Mouse (Mus musculus) liver, embryonic 15.5 days (tissue): ENCODE measurements around the gene 1190002N15Rik. TPM values are rescaled to one million over a fixed set of nuclear protein-coding genes. Genes with fewer than 3 reads are reported as not detected.

Source experiments
- ATAC-seq: fragments of 200-750 bp; cut with Nextera tagmentation; 2 replicates; pipeline ENCODE4 v1.8.0; 2017; ENCODE audit warnings: moderate number of reproducible peaks, mild to moderate bottlenecking, moderate library complexity; ENCODE audit not compliant: insufficient read depth
- H3K27ac ChIP-seq: fragments of 300-500 bp; sonication (generic); replicated peaks from 2 replicates; pipeline ENCODE4 v1.5.1; 2015; ENCODE audit warnings: mild to moderate bottlenecking, inconsistent platforms
- H3K27me3 ChIP-seq: fragments of 300-500 bp; sonication (generic); 2 replicates; pipeline ENCODE4 v1.6.1; 2015; ENCODE audit warnings: mild to moderate bottlenecking, inconsistent platforms
- H3K36me3 ChIP-seq: fragments of 300-500 bp; sonication (generic); replicated peaks from 2 replicates; pipeline ENCODE4 v1.6.1; 2015; ENCODE audit warnings: moderate library complexity, mild to moderate bottlenecking, inconsistent platforms
- H3K4me1 ChIP-seq: fragments of 300-500 bp; sonication (generic); replicated peaks from 2 replicates; pipeline ENCODE4 v1.6.1; 2015; ENCODE audit warnings: inconsistent platforms
- H3K4me2 ChIP-seq: fragments of 300-500 bp; sonication (generic); 2 replicates; pipeline ENCODE4 v1.6.1; 2015; ENCODE audit warnings: moderate library complexity, mild to moderate bottlenecking, inconsistent platforms
- H3K4me3 ChIP-seq: fragments of 300-500 bp; sonication (generic); replicated peaks from 2 replicates; pipeline ENCODE4 v1.5.1; 2015; ENCODE audit warnings: mild to moderate bottlenecking, inconsistent platforms
- H3K9ac ChIP-seq: fragments of 300-500 bp; sonication (generic); 2 replicates; pipeline ENCODE4 v1.6.1; 2015; ENCODE audit warnings: moderate library complexity, mild to moderate bottlenecking, inconsistent platforms
- H3K9me3 ChIP-seq: fragments of 300-500 bp; sonication (generic); replicated peaks from 2 replicates; pipeline ENCODE4 v1.6.1; 2016; ENCODE audit warnings: inconsistent platforms
- WGBS: fragments of 180-500 bp; shearing (Covaris S2); methylation state at CpG from one replicate; pipeline ENCODE4 v1.1.7; 2015; ENCODE audit warnings: mixed read lengths; ENCODE audit not compliant: insufficient replicate concordance; 5-methylcytosine and 5-hydroxymethylcytosine counted together
- polyA plus RNA-seq: library from polyadenylated mRNA; unstranded; fragments of >200 nt; fragmentation: Nextera tagmentation; extraction: Ambion mirVana; gene quantifications from 2 replicates; pipeline ENCODE4 v1.2.1, GENCODE M21; 2015

The 1190002N15Rik gene
- polyA plus RNA-seq, 1 experiment from 2014 or later: 8.5 TPM

DNA sequence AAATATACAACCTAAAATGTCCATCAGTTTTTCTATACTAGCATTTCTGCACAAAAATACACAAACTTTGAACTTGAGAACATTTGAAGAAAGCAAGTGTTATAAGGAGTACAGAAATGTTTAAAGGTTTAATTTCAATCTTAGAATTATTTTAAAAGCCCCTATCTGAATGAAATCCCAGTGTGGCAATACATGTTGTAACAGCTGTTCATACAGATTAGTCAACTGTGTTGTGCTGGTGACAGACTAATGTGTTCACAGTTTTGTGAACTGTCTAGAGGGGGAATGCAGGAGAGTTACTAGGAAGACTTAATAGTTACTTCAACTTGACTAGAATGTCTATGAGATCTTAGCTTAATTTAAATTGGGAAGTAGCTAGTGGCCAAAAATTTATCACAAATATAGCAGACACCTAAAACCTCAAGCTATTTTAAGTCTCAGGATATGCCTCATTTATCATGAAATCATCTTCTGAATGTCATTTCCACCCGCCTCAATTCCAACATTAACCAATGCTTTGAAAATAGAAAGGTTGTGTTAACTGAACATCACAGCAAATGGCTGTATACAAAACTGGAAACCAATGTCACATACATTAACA is 8.6 kb downstream of the 1190002N15Rik start:
- Histone ChIP-seq H3K4me3 (no peak overlapping the region), H3K36me3 (no peaks in the 10 kb centered on the region), H3K27ac (no peak overlapping the region), H3K4me2 (no peak overlapping the region), H3K27me3 (no peaks in the 10 kb centered on the region), H3K4me1 (peaks cover 15% of the 10 kb centered on the region), H3K9me3 (no peaks in the 10 kb centered on the region), H3K9ac (no peak overlapping the region)
- 30% methylated on average over 1 of the region's 1 CpGs for WGBS
- ATAC-seq: no peak

DNA sequence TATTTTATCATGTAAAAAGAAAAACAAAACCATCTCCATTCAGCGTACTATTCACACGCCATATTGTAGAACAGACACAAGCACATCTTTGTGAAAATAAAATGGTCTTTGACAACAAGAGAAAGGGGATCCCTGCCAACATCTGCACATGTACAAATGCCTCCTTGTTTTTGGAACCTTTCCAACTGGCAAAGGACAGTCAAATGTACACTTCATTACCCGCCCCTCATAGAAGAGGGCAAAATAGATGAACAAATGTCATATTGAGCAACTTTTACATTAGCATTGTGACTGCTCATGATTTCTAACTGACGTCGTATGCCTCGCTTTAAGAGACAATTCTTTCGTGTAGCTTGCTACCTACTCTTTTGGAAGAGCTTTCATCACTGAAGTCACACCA is 11.4 kb downstream of the 1190002N15Rik start:
- no peak overlapping the region for H3K4me3 ChIP-seq
- peaks cover 2% of the 10 kb centered on the region; the same call in 1 of the 2 replicates for H3K4me1 ChIP-seq
- no peak overlapping the region for H3K9ac ChIP-seq
- H3K27me3 ChIP-seq: no peaks in the 10 kb centered on the region
- no peak overlapping the region for H3K4me2 ChIP-seq
- no peak overlapping the region for H3K27ac ChIP-seq
- H3K9me3 ChIP-seq: no peaks in the 10 kb centered on the region
- 76% methylated on average over 7 of the region's 7 CpGs for WGBS
- no peaks in the 10 kb centered on the region for H3K36me3 ChIP-seq
- ATAC-seq: no peak

DNA sequence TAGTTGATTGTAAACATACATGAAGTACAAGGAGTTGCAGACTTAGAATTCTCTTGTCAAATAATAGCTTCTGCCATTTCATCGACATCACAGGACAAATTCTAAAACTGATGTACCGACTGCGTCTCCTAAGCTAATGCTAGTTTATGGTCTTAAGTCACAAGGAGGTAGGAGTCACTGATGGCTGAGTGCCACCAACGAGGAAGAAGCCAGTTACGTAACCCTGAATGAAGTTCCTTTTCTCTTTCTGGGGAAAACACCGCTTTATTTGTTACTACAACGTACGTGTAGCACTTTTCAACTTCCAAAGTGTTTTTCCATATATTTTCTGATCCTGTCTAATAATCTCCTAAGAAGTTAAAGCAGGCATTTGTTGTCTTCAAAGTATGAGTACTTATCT is 25.6 kb downstream of the 1190002N15Rik start:
- no peaks in the 10 kb centered on the region for H3K4me1 ChIP-seq
- H3K9me3 ChIP-seq: no peaks in the 10 kb centered on the region
- 55% methylated on average over 8 of the region's 8 CpGs for WGBS
- no peak overlapping the region for H3K4me3 ChIP-seq
- H3K4me2 ChIP-seq: no peak overlapping the region
- H3K27me3 ChIP-seq: no peaks in the 10 kb centered on the region
- H3K36me3 ChIP-seq: 0 out of 2 replicates have a peak, but pooled peaks cover 2% of the 10 kb centered on the region
- no peak overlapping the region for H3K27ac ChIP-seq
- no peak for ATAC-seq
- no peak overlapping the region for H3K9ac ChIP-seq

DNA sequence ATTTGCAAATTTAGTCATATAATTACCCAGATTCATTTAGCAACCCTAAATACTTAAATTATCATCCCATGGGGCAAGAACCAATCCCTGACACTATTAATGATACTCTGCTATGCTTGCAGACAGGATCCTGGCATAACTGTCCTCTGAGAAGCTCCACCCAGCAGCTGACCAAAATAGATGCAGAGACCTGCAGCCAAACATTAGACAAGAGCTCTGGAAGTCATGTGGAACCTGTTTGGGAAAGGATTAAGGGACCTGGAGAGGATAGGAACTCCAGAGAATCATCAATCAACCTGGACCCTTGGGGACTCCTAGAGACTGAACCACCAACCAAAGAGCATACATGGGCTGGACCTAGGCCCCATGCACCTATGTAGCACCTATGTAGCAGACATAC is 26.7 kb downstream of the 1190002N15Rik start:
- Histone ChIP-seq H3K9ac (no peak overlapping the region), H3K27me3 (no peaks in the 10 kb centered on the region), H3K9me3 (no peaks in the 10 kb centered on the region), H3K4me1 (no peaks in the 10 kb centered on the region), H3K4me2 (no peak overlapping the region), H3K4me3 (no peak overlapping the region), H3K27ac (no peak overlapping the region), H3K36me3 (no peaks in the 10 kb centered on the region)
- no peak for ATAC-seq

DNA sequence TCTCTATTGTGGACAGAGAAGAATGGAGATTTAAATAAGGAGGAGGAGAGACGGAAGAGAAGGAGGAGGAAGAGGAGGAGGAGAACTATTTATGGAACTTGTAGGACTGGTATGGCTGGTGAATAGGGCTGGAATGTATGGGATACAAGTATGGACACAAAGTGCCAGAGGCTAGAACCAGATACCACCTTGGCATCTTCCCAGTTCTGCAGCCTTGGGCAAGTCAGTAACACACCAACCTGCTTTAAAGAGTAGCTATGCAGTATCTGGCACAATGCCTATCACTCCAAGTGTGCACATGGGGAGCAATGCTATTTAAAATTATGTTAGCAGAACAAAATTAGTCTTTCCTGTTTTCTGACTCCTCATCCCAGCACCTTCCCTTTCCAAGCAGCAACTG is 30.9 kb downstream of the 1190002N15Rik start:
- ATAC-seq: no peak
- 79% methylated on average over 1 of the region's 1 CpGs for WGBS
- H3K4me1 ChIP-seq: no peaks in the 10 kb centered on the region
- H3K9me3 ChIP-seq: no peaks in the 10 kb centered on the region
- no peaks in the 10 kb centered on the region for H3K36me3 ChIP-seq
- H3K9ac ChIP-seq: no peak overlapping the region
- H3K27ac ChIP-seq: no peak overlapping the region
- no peaks in the 10 kb centered on the region for H3K27me3 ChIP-seq
- H3K4me3 ChIP-seq: no peak overlapping the region
- no peak overlapping the region for H3K4me2 ChIP-seq

DNA sequence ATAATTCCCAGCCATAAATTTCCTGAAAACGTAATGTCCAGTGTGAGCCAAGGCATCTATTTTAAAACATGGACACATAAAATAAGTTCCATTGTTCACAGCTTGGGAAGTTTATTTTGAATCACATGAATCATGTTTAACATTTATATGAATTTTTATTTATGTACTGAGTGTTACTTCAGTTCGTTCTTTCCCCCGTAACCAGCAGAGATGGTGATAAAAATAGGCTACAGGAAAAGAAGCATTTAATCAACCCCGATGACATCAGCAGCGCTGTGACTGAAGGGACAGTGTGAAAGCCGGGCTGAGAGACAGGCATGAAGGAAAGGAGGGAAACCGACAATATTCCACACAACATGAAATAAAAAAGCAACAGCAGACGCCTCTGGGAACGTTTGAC is 46.4 kb downstream of the 1190002N15Rik start:
- no peak for ATAC-seq
- Histone ChIP-seq H3K4me2 (no peak overlapping the region), H3K36me3 (no peaks in the 10 kb centered on the region), H3K27me3 (no peaks in the 10 kb centered on the region), H3K4me3 (no peak overlapping the region), H3K9me3 (no peaks in the 10 kb centered on the region), H3K9ac (no peak overlapping the region), H3K27ac (no peak overlapping the region), H3K4me1 (no peaks in the 10 kb centered on the region)
- WGBS: 32% methylated on average over 9 of the region's 9 CpGs

DNA sequence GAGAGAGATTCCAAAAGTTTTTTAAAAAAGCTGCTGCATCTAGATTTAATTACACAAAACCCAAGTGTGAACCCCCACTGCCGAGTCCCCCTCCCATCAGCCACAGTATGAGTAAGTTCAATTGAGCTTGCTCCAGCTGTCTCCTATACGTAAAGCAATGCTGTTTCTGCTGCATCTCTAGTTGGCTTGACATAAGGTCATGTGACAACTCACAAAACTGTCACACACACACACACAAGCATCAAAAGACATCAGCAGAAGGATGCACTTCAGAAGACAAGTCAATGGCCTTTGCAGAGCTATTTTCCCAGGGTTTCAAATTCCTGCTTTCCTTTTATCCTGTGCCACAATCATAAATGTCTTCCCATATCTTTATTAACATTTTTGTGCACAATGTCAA is 49.9 kb downstream of the 1190002N15Rik start:
- no peak for ATAC-seq
- 59% methylated on average over 2 of the region's 2 CpGs for WGBS
- no peaks in the 10 kb centered on the region for H3K36me3 ChIP-seq
- H3K27me3 ChIP-seq: no peaks in the 10 kb centered on the region
- H3K9ac ChIP-seq: no peak overlapping the region
- no peak overlapping the region for H3K4me2 ChIP-seq
- H3K4me1 ChIP-seq: no peaks in the 10 kb centered on the region
- H3K27ac ChIP-seq: no peak overlapping the region
- H3K9me3 ChIP-seq: no peaks in the 10 kb centered on the region
- no peak overlapping the region for H3K4me3 ChIP-seq

DNA sequence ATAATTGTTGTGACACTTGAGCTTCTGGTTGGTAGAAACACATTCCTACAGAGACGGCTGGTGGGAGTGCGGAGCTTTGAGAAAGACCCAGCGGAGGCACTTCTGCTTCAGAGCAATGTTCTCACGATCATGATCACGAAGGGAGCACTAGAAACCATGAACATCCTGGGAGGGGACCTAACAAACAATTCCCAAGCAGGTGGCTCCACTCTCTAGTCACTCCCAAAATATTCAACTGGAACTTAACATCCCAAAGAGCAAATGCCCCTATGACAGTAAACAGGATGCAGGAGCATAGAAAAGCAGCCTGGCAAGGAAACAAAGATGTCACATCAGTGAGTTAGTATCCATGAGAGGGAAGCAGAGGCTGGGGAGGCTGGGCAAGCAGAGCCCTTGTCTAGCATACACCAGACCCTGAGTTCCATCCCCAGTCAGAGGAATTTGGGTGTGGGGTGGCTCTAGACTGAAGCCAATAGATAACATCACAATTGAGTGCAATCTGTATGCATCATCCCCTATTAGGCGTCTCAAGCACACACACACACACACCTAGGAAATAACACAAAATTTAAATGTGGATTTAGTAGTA is 54.5 kb downstream of the 1190002N15Rik start:
- Histone ChIP-seq H3K4me3 (no peak overlapping the region), H3K27ac (no peak overlapping the region), H3K9ac (no peak overlapping the region), H3K27me3 (no peaks in the 10 kb centered on the region), H3K4me1 (no peaks in the 10 kb centered on the region), H3K4me2 (no peak overlapping the region), H3K36me3 (no peaks in the 10 kb centered on the region), H3K9me3 (no peaks in the 10 kb centered on the region)
- ATAC-seq: no peak
- WGBS: 59% methylated on average over 6 of the region's 6 CpGs

DNA sequence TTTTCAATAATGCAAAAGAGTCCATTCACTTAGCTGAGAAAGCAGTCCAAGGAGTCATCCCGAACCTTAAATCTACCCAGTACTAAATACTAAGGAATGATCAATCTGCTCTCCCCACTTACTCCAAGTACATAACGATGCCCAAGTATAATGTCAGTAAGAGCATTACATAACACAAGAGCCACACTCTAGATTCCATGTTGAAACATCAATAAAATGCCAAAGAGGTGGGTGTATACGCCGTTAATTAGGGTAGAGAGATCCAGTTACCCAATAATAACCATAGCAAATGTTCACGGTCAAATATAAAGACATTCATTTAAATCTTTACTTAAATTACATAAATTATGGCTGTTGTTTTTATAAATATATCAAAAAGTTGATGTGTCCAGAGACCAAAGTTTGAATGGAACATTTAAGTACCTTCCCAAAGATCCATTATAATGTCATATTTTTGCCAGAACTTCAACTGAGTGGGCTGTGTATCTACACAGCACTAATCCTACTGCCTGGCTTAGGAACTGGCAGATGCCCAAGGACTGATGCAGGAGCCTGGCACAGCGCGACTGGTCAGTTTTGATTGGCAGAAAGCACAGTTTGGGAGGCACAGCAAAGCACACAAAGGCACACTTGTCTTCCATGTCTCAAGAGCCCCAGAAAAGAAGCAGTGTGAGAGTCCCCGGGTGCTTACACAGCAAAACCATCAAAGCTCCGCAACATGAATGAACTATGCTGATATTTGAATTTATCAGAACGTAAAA is 55.5 kb downstream of the 1190002N15Rik start:
- H3K27me3 ChIP-seq: no peaks in the 10 kb centered on the region
- H3K27ac ChIP-seq: no peak overlapping the region
- no peaks in the 10 kb centered on the region for H3K4me1 ChIP-seq
- no peaks in the 10 kb centered on the region for H3K9me3 ChIP-seq
- ATAC-seq: no peak
- no peak overlapping the region for H3K4me3 ChIP-seq
- no peak overlapping the region for H3K9ac ChIP-seq
- H3K36me3 ChIP-seq: no peaks in the 10 kb centered on the region
- WGBS: 74% methylated on average over 10 of the region's 10 CpGs
- no peak overlapping the region for H3K4me2 ChIP-seq

DNA sequence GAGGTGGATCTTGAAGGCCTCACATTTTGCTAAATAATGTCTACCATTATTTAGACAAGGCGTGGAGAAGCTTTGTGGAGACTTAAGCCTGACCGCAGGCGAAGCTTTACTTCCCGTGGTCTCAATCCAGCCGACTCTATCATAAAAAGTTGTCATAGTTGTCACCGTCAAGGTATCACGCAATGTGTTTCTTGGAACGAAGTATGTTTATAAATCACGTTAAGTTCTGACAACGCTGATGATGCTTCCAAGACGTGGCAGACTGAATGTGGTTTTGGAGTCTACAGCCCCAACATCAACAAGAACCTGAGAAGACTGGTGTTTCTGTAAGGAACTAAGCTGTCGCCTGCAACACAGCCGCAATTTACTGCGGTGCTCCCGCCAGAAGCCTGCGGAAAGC is 56.8 kb downstream of the 1190002N15Rik start:
- no peaks in the 10 kb centered on the region for H3K9me3 ChIP-seq
- H3K4me3 ChIP-seq: no peak overlapping the region
- H3K27ac ChIP-seq: no peak overlapping the region
- no peaks in the 10 kb centered on the region for H3K27me3 ChIP-seq
- no peak overlapping the region for H3K9ac ChIP-seq
- no peaks in the 10 kb centered on the region for H3K4me1 ChIP-seq
- H3K36me3 ChIP-seq: no peaks in the 10 kb centered on the region
- H3K4me2 ChIP-seq: no peak overlapping the region
- 77% methylated on average over 16 of the region's 16 CpGs for WGBS
- ATAC-seq: no peak

DNA sequence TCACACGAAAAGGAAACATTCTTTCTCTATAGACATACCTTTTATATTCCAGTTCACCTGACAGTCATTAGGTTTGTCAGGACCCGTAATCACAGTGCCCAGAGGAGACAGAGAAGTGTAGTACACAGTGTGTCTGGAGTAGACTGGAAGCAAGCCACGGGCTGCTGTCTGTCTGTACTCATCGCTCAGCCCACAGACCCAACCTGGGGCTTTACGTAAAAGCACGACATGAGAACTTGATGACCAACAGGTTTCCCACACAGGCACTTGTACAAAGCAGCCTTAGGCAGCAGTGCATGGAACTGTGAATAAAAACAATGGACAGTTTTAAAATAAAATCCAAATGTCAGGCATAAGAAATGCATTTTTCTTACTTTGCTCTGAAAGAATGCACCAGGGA is 58.5 kb downstream of the 1190002N15Rik start:
- H3K4me2 ChIP-seq: no peak overlapping the region
- H3K27ac ChIP-seq: no peak overlapping the region

More for the DNA sequence above, 58.5 kb downstream of the 1190002N15Rik start:
- Histone ChIP-seq H3K4me3 (no peak overlapping the region), H3K4me1 (no peaks in the 10 kb centered on the region), H3K9ac (no peak overlapping the region), H3K9me3 (no peaks in the 10 kb centered on the region), H3K36me3 (no peaks in the 10 kb centered on the region), H3K27me3 (no peaks in the 10 kb centered on the region)
- WGBS: 70% methylated on average over 6 of the region's 6 CpGs
- 0 out of 2 replicates have a peak, but pooled peaks have one; percentile 15 for ATAC-seq
